Mouse (Mus musculus) liver, embryonic 14.5 days (tissue): Measurements from ENCODE around the gene Cap1. TPM values are rescaled to one million over a fixed set of nuclear protein-coding genes. Genes with fewer than 3 reads are reported as not detected.

Experiments used
- ATAC-seq: fragments of 200-750 bp; cut with Nextera tagmentation; 2 replicates; pipeline ENCODE4 v1.8.0; 2017; ENCODE audit warnings: moderate number of reproducible peaks, mild to moderate bottlenecking, moderate library complexity; ENCODE audit not compliant: insufficient read depth
- DNase-seq, 3 experiments: peaks; one replicate each; pipeline ENCODE4 v3.0.0-alpha.2; 2012 to 2013; ENCODE audit warnings: low read depth in 3 of 3, low spot score in 3 of 3
- H3K27ac ChIP-seq: fragments of 300-500 bp; sonication (generic); 2 replicates; pipeline ENCODE4 v1.5.1; 2014; ENCODE audit warnings: moderate library complexity, mild to moderate bottlenecking, control low read depth, inconsistent platforms
- H3K27me3 ChIP-seq: fragments of 300-500 bp; sonication (generic); 2 replicates; pipeline ENCODE4 v1.6.1; 2014; ENCODE audit warnings: mild to moderate bottlenecking, low read length, moderate library complexity; ENCODE audit not compliant: control insufficient read depth, insufficient read depth
- H3K36me3 ChIP-seq: fragments of 300-500 bp; sonication (generic); replicated peaks from 2 replicates; pipeline ENCODE4 v1.6.1; 2014; ENCODE audit warnings: low read depth; ENCODE audit not compliant: control insufficient read depth, insufficient read depth
- H3K4me1 ChIP-seq, 2 experiments: fragments of 200-500 bp in 1 of 2; fragments of 300-500 bp in 1 of 2; sonication (generic) in 1 of 2; replicated peaks; 2 replicates each; pipeline ENCODE4 v1.6.1; 2012 to 2014; ENCODE audit warnings: antibody characterized with exemption in 1 of 2, inconsistent platforms in 1 of 2, low read length in 1 of 2; ENCODE audit not compliant: control insufficient read depth in 2 of 2, insufficient read depth in 2 of 2
- H3K4me2 ChIP-seq: fragments of 300-500 bp; sonication (generic); 2 replicates; pipeline ENCODE4 v1.6.1; 2014; ENCODE audit warnings: low read depth, mild to moderate bottlenecking, control low read depth, moderate library complexity
- H3K4me3 ChIP-seq, 2 experiments: fragments of 200-500 bp in 1 of 2; fragments of 300-500 bp in 1 of 2; sonication (generic) in 1 of 2; 2 replicates each; pipeline ENCODE4 v1.5.1; 2012 to 2014; ENCODE audit warnings: low read depth in 2 of 2, low read length in 2 of 2, mild to moderate bottlenecking in 2 of 2, control low read depth in 1 of 2, inconsistent platforms in 1 of 2, moderate library complexity in 1 of 2; ENCODE audit not compliant: insufficient read depth in 1 of 2
- H3K9ac ChIP-seq: fragments of 300-500 bp; sonication (generic); replicated peaks from 2 replicates; pipeline ENCODE4 v1.6.1; 2014; ENCODE audit warnings: mild to moderate bottlenecking, control low read depth, moderate library complexity
- H3K9me3 ChIP-seq: fragments of 300-500 bp; sonication (generic); 2 replicates; pipeline ENCODE4 v1.6.1; 2016; ENCODE audit warnings: low read length, mixed read lengths; ENCODE audit not compliant: control insufficient read depth
- CTCF ChIP-seq: IDR thresholded peaks from 2 replicates; pipeline ENCODE4 v1.5.1; 2016; ENCODE audit warnings: antibody characterized with exemption, low read depth, control low read depth
- EP300 ChIP-seq: IDR thresholded peaks from 2 replicates; pipeline ENCODE4 v1.6.1; 2016; ENCODE audit warnings: antibody characterized with exemption, low read depth
- WGBS: fragments of 180-500 bp; shearing (Covaris S2); extraction: QIAGEN DNeasy Blood & Tissue Kit; methylation state at CpG from one replicate; pipeline ENCODE4 v1.1.7; 2014; ENCODE audit not compliant: insufficient replicate concordance; 5-methylcytosine and 5-hydroxymethylcytosine counted together
- polyA plus RNA-seq, 2 experiments: library from polyadenylated mRNA; depleted of rRNA in 1 of 2; stranded (reverse) in 1 of 2; unstranded in 1 of 2; fragments of >200 nt; fragmentation: Nextera tagmentation in 1 of 2; extraction: Ambion mirVana in 1 of 2; gene quantifications; 2 replicates each; pipeline versions ENCODE4 v1.2.1 to v1.2.3; 2012 to 2014

Cap1 gene
- polyA plus RNA-seq, 2 experiments = 26.8 to 28.3 TPM

DNA sequence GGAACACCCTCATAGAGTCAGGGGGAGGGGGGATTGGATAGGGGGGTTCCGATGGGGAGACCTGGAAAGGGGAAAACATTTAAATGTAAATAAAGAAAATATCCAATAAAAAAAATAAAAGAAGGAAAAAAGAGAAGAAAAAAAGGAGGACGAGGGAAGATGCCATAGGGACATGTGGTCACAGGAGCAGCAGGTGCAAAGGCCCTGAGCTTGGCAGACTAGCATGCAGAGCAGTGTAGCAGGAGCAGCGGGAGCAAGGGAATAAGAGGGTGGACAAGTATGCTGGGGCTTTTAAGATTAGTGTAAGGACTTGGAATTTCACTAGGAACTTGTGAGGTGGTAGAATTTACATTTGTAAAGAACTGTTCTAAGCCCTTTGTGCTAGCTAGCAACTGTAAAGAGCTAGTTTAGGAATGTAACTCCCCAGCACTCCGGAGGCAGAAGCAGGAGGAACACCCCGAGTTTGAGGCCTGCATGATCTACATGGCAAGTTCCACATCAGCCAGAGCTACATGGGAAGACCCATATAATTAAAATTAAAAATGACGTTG lies 48.6 kb downstream of the Cap1 start:
- Histone ChIP-seq H3K4me3 (no peak overlapping the region), H3K27me3 (no peaks in the 10 kb centered on the region), H3K9ac (no peak overlapping the region), H3K4me2 (peak overlapping the region; percentile 87), H3K27ac (no peak overlapping the region), H3K9me3 (no peaks in the 10 kb centered on the region), H3K36me3 (no peaks in the 10 kb centered on the region; the same call in 1 of the 2 replicates), H3K4me1 (peaks cover 3 to 9% of the 10 kb centered on the region in 2 experiments; a peak in 1 of 4 replicates)
- TF ChIP-seq EP300 (no peak), CTCF (no peak)
- DNase-seq (no peak), ATAC-seq (no peak)
- 63% methylated on average over 6 of the region's 6 CpGs for WGBS

DNA sequence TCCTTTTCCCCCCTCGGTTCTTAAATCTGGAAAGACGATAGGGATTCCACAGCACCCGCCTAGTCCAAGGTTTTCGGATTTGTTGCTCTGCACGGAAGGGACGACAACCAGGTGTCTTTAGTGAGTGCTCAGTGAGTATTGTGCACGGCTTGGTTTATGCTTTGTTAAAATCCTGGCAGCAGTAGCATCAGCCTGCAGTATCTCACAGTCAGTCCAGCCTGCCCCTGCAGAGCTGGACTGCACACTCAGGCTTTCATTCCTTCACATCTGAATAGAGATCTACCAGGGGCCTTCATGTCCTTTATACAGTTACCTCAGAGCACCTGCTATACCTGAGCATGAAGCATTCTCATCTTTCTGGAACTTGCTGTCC lies 49.5 kb downstream of the Cap1 start:
- DNase-seq = no peak

DNA sequence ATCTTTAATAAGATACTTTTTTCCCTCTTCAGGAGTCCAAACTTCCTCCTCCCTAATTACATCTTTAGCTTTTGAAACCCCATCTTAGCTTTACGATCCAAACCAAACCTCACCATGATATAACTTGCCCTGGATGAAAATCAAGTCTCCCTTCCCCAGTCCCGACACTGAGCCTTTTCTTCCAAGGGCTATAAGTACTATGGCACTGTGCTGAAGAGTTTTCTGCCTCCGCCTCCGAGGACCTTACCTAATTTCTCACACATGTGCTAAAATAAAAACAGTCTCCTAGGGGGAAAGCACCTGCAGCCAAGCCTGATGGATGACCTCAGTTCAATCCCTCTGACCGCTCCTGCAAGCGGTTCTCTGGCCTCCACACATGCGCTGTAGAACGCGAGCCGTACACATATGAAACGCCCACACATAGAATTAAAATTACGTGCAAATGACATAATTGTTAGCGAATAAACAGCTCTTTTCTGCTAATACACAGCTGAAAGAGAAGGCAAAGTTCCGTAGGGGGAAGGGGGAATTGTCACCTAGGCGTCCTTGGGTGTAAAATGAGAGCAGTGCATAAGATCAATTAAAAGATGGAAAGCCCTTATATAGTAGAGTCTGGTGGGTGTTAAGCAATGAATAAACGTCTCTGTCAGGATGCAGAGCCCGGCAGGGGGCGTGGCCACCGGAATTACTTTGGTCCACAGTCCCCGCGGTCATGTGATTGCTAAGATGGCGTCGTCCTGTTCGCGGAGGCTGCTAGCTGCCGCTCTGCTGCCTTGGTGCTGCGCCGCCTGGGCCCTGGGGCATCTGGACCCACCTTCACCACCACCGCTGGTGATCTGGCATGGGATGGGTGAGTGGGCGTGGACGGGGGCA lies 50.1 kb downstream of the Cap1 start, which contains the start of gene Ppt1:
Gene Ppt1 (plus strand): TSS at position 713 of the 873 bp plus-strand sequence.
- H3K4me1 ChIP-seq = peaks cover 3 to 9% of the 10 kb centered on the region in 2 experiments; a peak in 1 of 4 replicates
- ATAC-seq (peak; percentile 90), DNase-seq (peak; percentile 72 to 75 (median 72))
- H3K4me2 ChIP-seq = peak within 1 kb of the TSS; percentile 87
- no peak for TF ChIP-seq EP300
- peak; percentile 50 for TF ChIP-seq CTCF
- no peaks in the 10 kb centered on the region for H3K9me3 ChIP-seq
- no peaks in the 10 kb centered on the region for H3K36me3 ChIP-seq
- no peak within 1 kb of the TSS; the same call in 1 of the 2 replicates for H3K27ac ChIP-seq
- no peaks in the 10 kb centered on the region for H3K27me3 ChIP-seq
- H3K9ac ChIP-seq = peak within 1 kb of the TSS; percentile 73
- 5% methylated on average over 31 of the region's 31 CpGs for WGBS
- peak within 1 kb of the TSS; percentile 79 to 95 for H3K4me3 ChIP-seq

More for the DNA sequence above, 49.5 kb downstream of the Cap1 start:
- under 1% methylated on average over 7 of the region's 7 CpGs for WGBS
- no peaks in the 10 kb centered on the region for H3K36me3 ChIP-seq
- H3K4me1 ChIP-seq = peaks cover 3 to 9% of the 10 kb centered on the region in 2 experiments; a peak in 1 of 4 replicates
- H3K4me2 ChIP-seq = peak overlapping the region; percentile 87
- H3K9ac ChIP-seq = peak overlapping the region; percentile 73
- ATAC-seq = peak; percentile 51
- H3K27me3 ChIP-seq = no peaks in the 10 kb centered on the region
- TF ChIP-seq CTCF (no peak), EP300 (no peak)
- no peaks in the 10 kb centered on the region for H3K9me3 ChIP-seq
- H3K4me3 ChIP-seq = peak overlapping the region; percentile 79 to 95
- no peak overlapping the region for H3K27ac ChIP-seq

DNA sequence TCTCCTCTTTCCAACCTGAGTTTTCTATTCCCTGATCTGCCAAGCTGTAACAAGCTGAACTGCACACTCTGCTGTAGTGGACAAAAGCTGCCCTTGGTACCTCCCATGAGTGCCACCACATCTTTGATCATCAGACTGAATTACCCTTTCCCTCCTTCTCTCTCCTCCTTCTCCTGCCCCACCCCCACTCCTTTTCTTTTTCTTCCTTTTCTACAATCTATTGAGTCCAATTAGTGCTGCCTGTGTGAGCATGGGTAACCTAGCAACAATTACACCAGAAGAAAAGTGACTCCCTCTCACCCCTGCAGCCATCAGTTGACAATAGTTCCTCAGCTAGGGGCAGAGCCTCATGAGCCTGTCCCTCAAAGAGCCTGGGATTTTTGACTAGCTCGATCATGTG lies 54.0 kb downstream of the Cap1 start:
- Histone ChIP-seq H3K27me3 (no peaks in the 10 kb centered on the region), H3K9ac (no peak overlapping the region), H3K36me3 (no peaks in the 10 kb centered on the region), H3K4me3 (no peak overlapping the region), H3K27ac (no peak overlapping the region), H3K4me2 (no peak overlapping the region), H3K9me3 (no peaks in the 10 kb centered on the region), H3K4me1 (peaks cover 6 to 20% of the 10 kb centered on the region in 2 experiments; a peak in 3 of 4 replicates)
- WGBS = 70% methylated on average over 1 of the region's 1 CpGs
- DNase-seq (no peak), ATAC-seq (no peak)
- no peak for TF ChIP-seq CTCF
- TF ChIP-seq EP300 = no peak

DNA sequence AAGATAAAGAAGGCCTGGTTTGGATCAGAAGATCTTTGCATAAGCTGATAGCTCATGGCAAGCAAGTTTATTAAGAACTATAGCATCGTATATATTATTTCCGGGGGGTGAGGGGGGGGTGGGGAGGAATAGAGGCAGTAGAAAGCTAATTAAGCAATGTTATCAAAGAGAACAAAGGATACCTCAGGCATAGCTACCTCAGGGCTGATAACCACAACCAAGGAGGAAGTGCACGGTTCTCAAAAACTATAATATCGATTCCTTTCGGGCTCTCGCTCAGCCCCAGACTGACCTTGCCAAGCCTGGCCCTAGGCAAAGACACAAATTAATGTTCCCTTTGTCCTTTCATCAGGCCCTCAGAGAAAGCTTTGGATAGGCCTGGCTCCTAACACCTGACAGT lies 56.5 kb downstream of the Cap1 start:
- Histone ChIP-seq H3K4me3 (no peak overlapping the region), H3K27ac (no peak overlapping the region), H3K9ac (no peak overlapping the region), H3K4me2 (no peak overlapping the region), H3K4me1 (peaks cover 4 to 14% of the 10 kb centered on the region in 2 experiments; a peak in 3 of 4 replicates), H3K9me3 (no peaks in the 10 kb centered on the region), H3K27me3 (no peaks in the 10 kb centered on the region), H3K36me3 (no peaks in the 10 kb centered on the region)
- 51% methylated on average over 6 of the region's 6 CpGs for WGBS
- TF ChIP-seq CTCF (no peak), EP300 (no peak)
- DNase-seq = no peak
- ATAC-seq = no peak
